Mouse (Mus musculus): ENCODE results near the gene Gramd4. TPM values are rescaled to one million over a fixed set of nuclear protein-coding genes. Genes with fewer than 3 reads are reported as not detected.

The Gramd4 gene
- polyA plus RNA-seq, 1 experiment from 2014 or later = 6.4 TPM

- no peaks in the 10 kb centered on the region for H3K27me3 ChIP-seq (replicated peaks; ENCODE audit: control insufficient read depth, insufficient read depth, low read length)
- H3K4me2 ChIP-seq (replicated peaks; ENCODE audit: low read depth) = no peak overlapping the region
- no peaks in the 10 kb centered on the region for H3K9me3 ChIP-seq (ENCODE audit: control insufficient read depth)
- no peak for ATAC-seq
- no peak for TF ChIP-seq CTCF (IDR thresholded peaks at IDR 0.05; ENCODE audit: low read depth)
- H3K27ac ChIP-seq (ENCODE audit: low read depth, low read length) = no peak overlapping the region
- H3K9ac ChIP-seq (ENCODE audit: low read depth, low read length) = no peak overlapping the region
- no peaks in the 10 kb centered on the region; the same call in 1 of the 2 replicates for H3K4me1 ChIP-seq (replicated peaks; ENCODE audit: control insufficient read depth, insufficient read depth, low read length)
- H3K4me3 ChIP-seq (ENCODE audit: low read depth, low read length) = no peak overlapping the region
- H3K36me3 ChIP-seq (ENCODE audit: control insufficient read depth, insufficient read depth) = peaks cover 9% of the 10 kb centered on the region; the same call in 1 of the 2 replicates
- WGBS = 89% methylated on average over 15 of the region's 15 CpGs
Measured at GRCm38 (mm10) chr15:86102308-86102707, 44.8 kb downstream of the Gramd4 start.

GRCm38 (mm10) chr15:86104401-86105344 is 47.2 kb downstream of the Gramd4 start:
- H3K9me3 ChIP-seq (ENCODE audit: control insufficient read depth) = no peaks in the 10 kb centered on the region
- peaks cover 9% of the 10 kb centered on the region; the same call in 1 of the 2 replicates for H3K36me3 ChIP-seq (ENCODE audit: control insufficient read depth, insufficient read depth)
- H3K4me3 ChIP-seq (ENCODE audit: low read depth, low read length) = no peak overlapping the region
- H3K4me1 ChIP-seq (replicated peaks; ENCODE audit: control insufficient read depth, insufficient read depth, low read length) = no peaks in the 10 kb centered on the region; the same call in 1 of the 2 replicates
- no peak for ATAC-seq
- no peaks in the 10 kb centered on the region for H3K27me3 ChIP-seq (replicated peaks; ENCODE audit: control insufficient read depth, insufficient read depth, low read length)
- no peak overlapping the region for H3K4me2 ChIP-seq (replicated peaks; ENCODE audit: low read depth)
- no peak overlapping the region for H3K27ac ChIP-seq (ENCODE audit: low read depth, low read length)
- no peak for TF ChIP-seq CTCF (IDR thresholded peaks at IDR 0.05; ENCODE audit: low read depth)
- WGBS = 93% methylated on average over 19 of the region's 19 CpGs
- H3K9ac ChIP-seq (ENCODE audit: low read depth, low read length) = no peak overlapping the region

- H3K9ac ChIP-seq (ENCODE audit: low read depth, low read length) = no peak overlapping the region
- no peak for TF ChIP-seq CTCF (IDR thresholded peaks at IDR 0.05; ENCODE audit: low read depth)
Measured at GRCm38 (mm10) chr15:86105345-86105697, 47.8 kb downstream of the Gramd4 start.

GRCm38 (mm10) chr15:86105751-86106150 is 48.3 kb downstream of the Gramd4 start:
- no peak for TF ChIP-seq CTCF (IDR thresholded peaks at IDR 0.05; ENCODE audit: low read depth)
- H3K27me3 ChIP-seq (replicated peaks; ENCODE audit: control insufficient read depth, insufficient read depth, low read length) = no peaks in the 10 kb centered on the region
- peaks cover 9% of the 10 kb centered on the region; the same call in 1 of the 2 replicates for H3K36me3 ChIP-seq (ENCODE audit: control insufficient read depth, insufficient read depth)
- H3K4me3 ChIP-seq (ENCODE audit: low read depth, low read length) = no peak overlapping the region
- 79% methylated on average over 6 of the region's 6 CpGs for WGBS
- H3K4me1 ChIP-seq (replicated peaks; ENCODE audit: control insufficient read depth, insufficient read depth, low read length) = no peaks in the 10 kb centered on the region
- H3K9ac ChIP-seq (ENCODE audit: low read depth, low read length) = no peak overlapping the region
- no peak for ATAC-seq
- no peak overlapping the region for H3K27ac ChIP-seq (ENCODE audit: low read depth, low read length)
- no peaks in the 10 kb centered on the region for H3K9me3 ChIP-seq (ENCODE audit: control insufficient read depth)
- no peak overlapping the region for H3K4me2 ChIP-seq (replicated peaks; ENCODE audit: low read depth)

More at GRCm38 (mm10) chr15:86105345-86105697, 47.8 kb downstream of the Gramd4 start:
- H3K9me3 ChIP-seq (ENCODE audit: control insufficient read depth) = no peaks in the 10 kb centered on the region
- no peaks in the 10 kb centered on the region; the same call in 1 of the 2 replicates for H3K4me1 ChIP-seq (replicated peaks; ENCODE audit: control insufficient read depth, insufficient read depth, low read length)
- H3K27me3 ChIP-seq (replicated peaks; ENCODE audit: control insufficient read depth, insufficient read depth, low read length) = no peaks in the 10 kb centered on the region
- 73% methylated on average over 7 of the region's 7 CpGs for WGBS
- H3K36me3 ChIP-seq (ENCODE audit: control insufficient read depth, insufficient read depth) = peaks cover 9% of the 10 kb centered on the region; the same call in 1 of the 2 replicates
- 0 out of 2 replicates have a peak, but pooled peaks have one; percentile 37 for ATAC-seq
- no peak overlapping the region for H3K27ac ChIP-seq (ENCODE audit: low read depth, low read length)
- H3K4me3 ChIP-seq (ENCODE audit: low read depth, low read length) = no peak overlapping the region
- no peak overlapping the region for H3K4me2 ChIP-seq (replicated peaks; ENCODE audit: low read depth)

- Histone ChIP-seq H3K27ac (ENCODE audit: low read depth, low read length) (no peak overlapping the region), H3K4me2 (replicated peaks; ENCODE audit: low read depth) (no peak overlapping the region), H3K4me3 (ENCODE audit: low read depth, low read length) (no peak overlapping the region), H3K36me3 (ENCODE audit: control insufficient read depth, insufficient read depth) (no peaks in the 10 kb centered on the region; the same call in 1 of the 2 replicates), H3K27me3 (replicated peaks; ENCODE audit: control insufficient read depth, insufficient read depth, low read length) (no peaks in the 10 kb centered on the region), H3K9ac (ENCODE audit: low read depth, low read length) (no peak overlapping the region), H3K9me3 (ENCODE audit: control insufficient read depth) (no peaks in the 10 kb centered on the region), H3K4me1 (replicated peaks; ENCODE audit: control insufficient read depth, insufficient read depth, low read length) (0 out of 2 replicates have a peak, but pooled peaks cover 2% of the 10 kb centered on the region)
- TF ChIP-seq CTCF (IDR thresholded peaks at IDR 0.05; ENCODE audit: low read depth) = peak; percentile 22; the same call in 1 of the 2 replicates
- no peak for ATAC-seq
- 86% methylated on average over 11 of the region's 11 CpGs for WGBS
Measured at GRCm38 (mm10) chr15:86107831-86108471, 50.5 kb downstream of the Gramd4 start.

- ATAC-seq = no peak
- Histone ChIP-seq H3K9ac (ENCODE audit: low read depth, low read length) (no peak overlapping the region), H3K4me2 (replicated peaks; ENCODE audit: low read depth) (no peak overlapping the region), H3K27ac (ENCODE audit: low read depth, low read length) (no peak overlapping the region), H3K27me3 (replicated peaks; ENCODE audit: control insufficient read depth, insufficient read depth, low read length) (no peaks in the 10 kb centered on the region), H3K4me1 (replicated peaks; ENCODE audit: control insufficient read depth, insufficient read depth, low read length) (0 out of 2 replicates have a peak, but pooled peaks cover 6% of the 10 kb centered on the region), H3K4me3 (ENCODE audit: low read depth, low read length) (no peak overlapping the region), H3K36me3 (ENCODE audit: control insufficient read depth, insufficient read depth) (no peaks in the 10 kb centered on the region; the same call in 1 of the 2 replicates), H3K9me3 (ENCODE audit: control insufficient read depth) (no peaks in the 10 kb centered on the region)
- 84% methylated on average over 7 of the region's 7 CpGs for WGBS
- TF ChIP-seq CTCF (IDR thresholded peaks at IDR 0.05; ENCODE audit: low read depth) = no peak
Measured at GRCm38 (mm10) chr15:86109245-86109644, 51.8 kb downstream of the Gramd4 start.

Measured in intestine, postnatal 0 days (tissue).